Mouse (Mus musculus): ENCODE results near the gene Trib2. TPM values are rescaled to one million over a fixed set of nuclear protein-coding genes. Genes with fewer than 3 reads are reported as not detected.

Gene Trib2
- total RNA-seq, 2 experiments from 2014 or later = 59.4 to 65.2 TPM

- peak; percentile 66 to 75 for DNase-seq (ENCODE audit: low spot score in 2 of 2)
- intact Hi-C loops (cut with DNase I) = loop anchor here (2.0 to 5.0 kb wide), 4 partner anchors 279 to 717 kb away; no protein-coding TSS in a partner anchor
These were observed 1.0 kb downstream of the Trib2 start for GRCm38 (mm10) chr12:15815576-15816253.

GRCm38 (mm10) chr12:15815170-15815575 is 1.5 kb downstream of the Trib2 start:
- intact Hi-C loops (cut with DNase I) = loop anchor here (2.0 to 5.0 kb wide), 4 partner anchors 278 to 717 kb away; no protein-coding TSS in a partner anchor
- peak; percentile 31 to 54 for DNase-seq (ENCODE audit: low spot score in 2 of 2)

- intact Hi-C loops (cut with DNase I) = loop anchor here (2.0 to 5.0 kb wide), 5 partner anchors 207 to 718 kb away; no protein-coding TSS in a partner anchor
- peak in 1 of 2 experiments; percentile 39 for DNase-seq (ENCODE audit: low spot score in 2 of 2)
These were observed 2.3 kb downstream of the Trib2 start for GRCm38 (mm10) chr12:15814249-15815081.

- intact Hi-C loops (cut with DNase I) = loop anchor here (2.0 to 5.0 kb wide), 3 partner anchors 206 to 695 kb away; no protein-coding TSS in a partner anchor
These were observed 2.9 kb downstream of the Trib2 start for GRCm38 (mm10) chr12:15813819-15814165.

GRCm38 (mm10) chr12:15813133-15813818 is 3.4 kb downstream of the Trib2 start:
- DNase-seq (ENCODE audit: low spot score in 2 of 2) = peak; percentile 33 to 49

More at GRCm38 (mm10) chr12:15813819-15814165, 2.9 kb downstream of the Trib2 start:
- DNase-seq (ENCODE audit: low spot score in 2 of 2) = no peak

GRCm38 (mm10) chr12:15812139-15812962 is 4.4 kb downstream of the Trib2 start:
- intact Hi-C loops (cut with DNase I) = loop anchor here (5.0 kb wide), 1 partner anchor 205 kb away; no protein-coding TSS in a partner anchor
- DNase-seq (ENCODE audit: low spot score in 2 of 2) = no peak

More at GRCm38 (mm10) chr12:15813133-15813818, 3.4 kb downstream of the Trib2 start:
- intact Hi-C loops (cut with DNase I) = loop anchor here (5.0 kb wide), 1 partner anchor 206 kb away; no protein-coding TSS in a partner anchor

GRCm38 (mm10) chr12:15811682-15812081 is 5.0 kb downstream of the Trib2 start:
- intact Hi-C loops (cut with DNase I) = loop anchor here (5.0 kb wide), 1 partner anchor 204 kb away; no protein-coding TSS in a partner anchor
- peak; percentile 19 to 44 for DNase-seq (ENCODE audit: low spot score in 2 of 2)

GRCm38 (mm10) chr12:15810926-15811325 is 5.8 kb downstream of the Trib2 start:
- intact Hi-C loops (cut with DNase I) = loop anchor here (5.0 kb wide), 1 partner anchor 204 kb away; no protein-coding TSS in a partner anchor
- DNase-seq (ENCODE audit: low spot score in 2 of 2) = no peak

- no peak for DNase-seq (ENCODE audit: low spot score in 2 of 2)
- intact Hi-C loops (cut with DNase I) = loop anchor here (5.0 kb wide), 1 partner anchor 202 kb away; no protein-coding TSS in a partner anchor
These were observed 7.1 kb downstream of the Trib2 start for GRCm38 (mm10) chr12:15809657-15810056.

- DNase-seq (ENCODE audit: low spot score in 2 of 2) = no peak
- intact Hi-C loops (cut with DNase I) = no loop called here
These were observed 7.5 kb downstream of the Trib2 start for GRCm38 (mm10) chr12:15809249-15809648.

- DNase-seq (ENCODE audit: low spot score in 2 of 2) = no peak
- intact Hi-C loops (cut with DNase I) = no loop called here
These were observed 8.4 kb downstream of the Trib2 start for GRCm38 (mm10) chr12:15808186-15808800.

- DNase-seq (ENCODE audit: low spot score in 2 of 2) = no peak
- intact Hi-C loops (cut with DNase I) = no loop called here
These were observed 11.8 kb downstream of the Trib2 start for GRCm38 (mm10) chr12:15804931-15805331.

GRCm38 (mm10) chr12:15803936-15804438 is 12.7 kb downstream of the Trib2 start:
- intact Hi-C loops (cut with DNase I) = no loop called here
- DNase-seq (ENCODE audit: low spot score in 2 of 2) = no peak

- intact Hi-C loops (cut with DNase I) = no loop called here
- no peak for DNase-seq (ENCODE audit: low spot score in 2 of 2)
These were observed 15.2 kb downstream of the Trib2 start for GRCm38 (mm10) chr12:15801571-15801930.

GRCm38 (mm10) chr12:15800914-15801570 is 15.7 kb downstream of the Trib2 start:
- intact Hi-C loops (cut with DNase I) = no loop called here
- DNase-seq (ENCODE audit: low spot score in 2 of 2) = peak; percentile 61 to 71

- intact Hi-C loops (cut with DNase I) = no loop called here
- peak in 1 of 2 experiments; percentile 28 for DNase-seq (ENCODE audit: low spot score in 2 of 2)
These were observed 16.4 kb downstream of the Trib2 start for GRCm38 (mm10) chr12:15800196-15800913.

GRCm38 (mm10) chr12:15798019-15798418 is 18.7 kb downstream of the Trib2 start:
- intact Hi-C loops (cut with DNase I) = no loop called here

More at GRCm38 (mm10) chr12:15798019-15798418, 18.7 kb downstream of the Trib2 start:
- no peak for DNase-seq (ENCODE audit: low spot score in 2 of 2)

Data from left cerebral cortex, postnatal 14 days (tissue).